Comparison of ENCODE assay signal across 25 mouse cellular contexts in genomic region chr17:5258978-5259377, GRCm38 (mm10).
DNase-seq lines count a peak whose midpoint lies in the region; ATAC-seq lines count a peak whose summit lies in the region.
"Had no signal": no experiment of that assay in that cellular context is flagged by ENCODE, and none has a peak within 500 bp of the region (broad histone marks: within the 10 kb centered on the region; RNA-seq: fewer than 3 reads in every experiment).

No protein-coding gene starts in this region.

- H3K27ac ChIP-seq in heart, embryonic 15.5 days: peak overlapping the region; percentile 24; the same call in 1 of the 2 replicates
- no peak overlapping the region for H3K27ac ChIP-seq in limb, embryonic 15.5 days
- no peak overlapping the region for H3K27ac ChIP-seq in limb, embryonic 10.5 days
- H3K27ac ChIP-seq: forebrain, embryonic 13.5 days; heart, embryonic 10.5 days; hindbrain, embryonic 14.5 days; kidney, postnatal 0 days; liver, embryonic 14.5 days; neural tube, embryonic 13.5 days had no signal

- DNase-seq in heart, adult 18-20 months: no peak
- no peak for DNase-seq in limb, embryonic 10.5 days (ENCODE audit: low spot score)
- peak; percentile 43 for DNase-seq in retina, postnatal 1 day
- DNase-seq in retina, embryonic 14.5 days (ENCODE audit: low spot score): no peak
- no peak for DNase-seq in right cerebral cortex, adult 18-20 months
- no peak for DNase-seq in cerebellum, adult 9-10 months
- DNase-seq: adrenal gland, postnatal 36 days; cerebellum, adult 18-20 months; cerebellum, postnatal 14 days; gastrocnemius, postnatal 14 days; heart, postnatal 10 days; kidney, adult 2 months; kidney, postnatal 4 days; layer of hippocampus, adult 9-11 months; lung, embryonic 14.5 days; spleen, adult 18-20 months; thymus, postnatal 14 days had no signal

- no peaks in the 10 kb centered on the region for H3K27me3 ChIP-seq in heart, embryonic 15.5 days
- no peaks in the 10 kb centered on the region for H3K27me3 ChIP-seq in limb, embryonic 15.5 days
- H3K27me3 ChIP-seq in limb, embryonic 10.5 days (ENCODE audit: low read depth, poor library complexity, severe bottlenecking): no peaks in the 10 kb centered on the region
- H3K27me3 ChIP-seq: forebrain, embryonic 13.5 days; neural tube, embryonic 13.5 days had no signal

- peaks cover 22% of the 10 kb centered on the region for H3K4me1 ChIP-seq in heart, embryonic 15.5 days (replicated peaks)
- peaks cover 30% of the 10 kb centered on the region for H3K4me1 ChIP-seq in limb, embryonic 15.5 days
- peaks cover 15% of the 10 kb centered on the region for H3K4me1 ChIP-seq in limb, embryonic 10.5 days

- no peak overlapping the region for H3K4me3 ChIP-seq in heart, embryonic 15.5 days
- no peak overlapping the region for H3K4me3 ChIP-seq in limb, embryonic 15.5 days
- no peak overlapping the region for H3K4me3 ChIP-seq in limb, embryonic 10.5 days
- H3K4me3 ChIP-seq: forebrain, embryonic 13.5 days; heart, embryonic 10.5 days; neural tube, embryonic 13.5 days had no signal

- WGBS in heart, embryonic 15.5 days: 82% methylated on average over 9 of the region's 9 CpGs
- WGBS in limb, embryonic 15.5 days: 76% methylated on average over 9 of the region's 9 CpGs
- WGBS in limb, embryonic 10.5 days: 70% methylated on average over 9 of the region's 9 CpGs

- ATAC-seq in heart, embryonic 15.5 days (replicated peaks; ENCODE audit: insufficient number of reproducible peaks, insufficient read depth, low FRiP score, low read depth): no peak
- 0 out of 2 replicates have a peak, but pooled peaks have one; percentile 7 for ATAC-seq in limb, embryonic 15.5 days (ENCODE audit: insufficient number of reproducible peaks, low FRiP score, low TSS enrichment, low read depth)
- ATAC-seq: forebrain, embryonic 13.5 days had no signal

- no peaks in the 10 kb centered on the region for H3K9me3 ChIP-seq in heart, embryonic 15.5 days (replicated peaks)
- no peaks in the 10 kb centered on the region for H3K9me3 ChIP-seq in limb, embryonic 15.5 days
- H3K9me3 ChIP-seq in limb, embryonic 10.5 days (replicated peaks): no peaks in the 10 kb centered on the region
- H3K9me3 ChIP-seq: forebrain, embryonic 13.5 days; heart, embryonic 10.5 days; neural tube, embryonic 13.5 days had no signal

- H3K9ac ChIP-seq in heart, embryonic 15.5 days: no peak overlapping the region
- no peak overlapping the region for H3K9ac ChIP-seq in limb, embryonic 15.5 days
- H3K9ac ChIP-seq: forebrain, embryonic 13.5 days; hindbrain, embryonic 14.5 days; liver, embryonic 14.5 days; lung, embryonic 14.5 days; neural tube, embryonic 13.5 days had no signal

- no peaks in the 10 kb centered on the region for H3K36me3 ChIP-seq in heart, embryonic 15.5 days
- H3K36me3 ChIP-seq in limb, embryonic 15.5 days: peaks cover 5% of the 10 kb centered on the region; the same call in 1 of the 2 replicates
- H3K36me3 ChIP-seq in limb, embryonic 10.5 days: peaks cover 3% of the 10 kb centered on the region
- H3K36me3 ChIP-seq: heart, embryonic 10.5 days had no signal

- H3K4me2 ChIP-seq in heart, embryonic 15.5 days: no peak overlapping the region
- no peak overlapping the region for H3K4me2 ChIP-seq in limb, embryonic 15.5 days
- H3K4me2 ChIP-seq: forebrain, embryonic 13.5 days; hindbrain, embryonic 14.5 days; lung, embryonic 14.5 days; neural tube, embryonic 13.5 days had no signal
